Comparison of ENCODE assay signal across 8 mouse cellular contexts in the genomic region with DNA sequence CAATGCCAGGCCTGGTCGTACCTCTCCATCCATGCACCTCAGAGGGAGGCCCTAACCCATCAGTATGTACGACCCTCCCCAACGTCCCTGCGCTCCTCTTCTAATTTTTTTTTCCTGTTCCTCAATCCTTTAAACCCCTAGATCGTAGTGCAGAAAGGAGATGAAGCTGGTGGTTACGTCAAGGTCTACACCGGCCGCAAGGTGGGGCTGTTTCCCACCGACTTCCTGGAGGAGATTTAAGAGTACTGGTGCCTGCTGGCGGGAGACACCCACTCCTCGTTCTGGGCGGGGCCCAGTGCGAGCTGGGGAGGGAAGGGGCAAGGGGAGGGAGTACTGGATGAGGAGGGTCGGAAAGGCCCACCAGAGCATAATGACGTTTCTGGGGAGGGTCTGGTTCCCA. TPM values are rescaled to one million over a fixed set of nuclear protein-coding genes. Genes with fewer than 3 reads are reported as not detected.
DNase-seq lines count a peak whose midpoint lies in the region; ATAC-seq and TF ChIP-seq lines count a peak whose summit lies in the region.

No protein-coding gene starts in this region.

- H3K4me3 ChIP-seq in MEL (ENCODE audit: control insufficient read depth in 1 of 2, insufficient read depth in 1 of 2, low read depth in 2 of 2, low read length in 2 of 2) = peak overlapping the region; percentile 18 to 27; a peak in 2 of 4 replicates
- H3K4me3 ChIP-seq in forebrain, postnatal 0 days (ENCODE audit: low read depth, low read length) = no peak overlapping the region
- 0 out of 2 replicates have a peak overlapping the region, but pooled peaks have one; percentile 25 for H3K4me3 ChIP-seq in hindbrain, embryonic 14.5 days (replicated peaks; ENCODE audit: low read length)

- H3K27me3 ChIP-seq in MEL (ENCODE audit: control insufficient read depth in 1 of 2, insufficient read depth in 2 of 2, low read length in 2 of 2) = no peaks in the 10 kb centered on the region
- H3K27me3 ChIP-seq in forebrain, postnatal 0 days (ENCODE audit: insufficient read depth, low read length) = no peaks in the 10 kb centered on the region
- no peaks in the 10 kb centered on the region; the same call in 1 of the 2 replicates for H3K27me3 ChIP-seq in hindbrain, embryonic 14.5 days (ENCODE audit: control insufficient read depth, insufficient read depth, low read length)

- H3K36me3 ChIP-seq in MEL (ENCODE audit: control insufficient read depth in 1 of 2, insufficient read depth in 2 of 2, low read length in 2 of 2) = no peaks in the 10 kb centered on the region; a peak in 1 of 4 replicates
- H3K36me3 ChIP-seq in forebrain, postnatal 0 days (ENCODE audit: insufficient read depth) = peaks cover 3% of the 10 kb centered on the region
- 0 out of 2 replicates have a peak, but pooled peaks cover 9% of the 10 kb centered on the region for H3K36me3 ChIP-seq in hindbrain, embryonic 14.5 days (replicated peaks; ENCODE audit: control insufficient read depth, insufficient read depth)

- TF ChIP-seq EP300 in MEL (IDR thresholded peaks at IDR 0.05; ENCODE audit: low read depth in 1 of 2, low read length in 2 of 2) = no peak

- 4% methylated on average over 15 of the region's 15 CpGs for WGBS in forebrain, postnatal 0 days
- WGBS in hindbrain, embryonic 14.5 days = 3% methylated on average over 15 of the region's 15 CpGs

- H3K79me2 ChIP-seq in MEL (ENCODE audit: control insufficient read depth, insufficient read depth, low read length, poor library complexity) = no peaks in the 10 kb centered on the region; the same call in 1 of the 2 replicates

- no peak for TF ChIP-seq POLR2A in MEL (IDR thresholded peaks at IDR 0.05; ENCODE audit: control insufficient read depth in 1 of 2, insufficient read depth in 1 of 2, low read depth in 1 of 2, low read length in 2 of 2, poor library complexity in 1 of 2)

- TF ChIP-seq CTCF in MEL (IDR thresholded peaks at IDR 0.05 in 2 of 3, conservative IDR thresholded peaks at IDR 0.05 in 1 of 3; ENCODE audit: control insufficient read depth in 1 of 3, insufficient read depth in 1 of 3, low read depth in 2 of 3, low read length in 3 of 3, poor library complexity in 1 of 3, severe bottlenecking in 1 of 3) = peak; percentile 68 to 95 (median 91)
- TF ChIP-seq CTCF in forebrain, postnatal 0 days (IDR thresholded peaks at IDR 0.05; ENCODE audit: low read depth) = peak; percentile 79

- H3K4me1 ChIP-seq in MEL (ENCODE audit: control insufficient read depth in 1 of 2, insufficient read depth in 2 of 2, low read length in 2 of 2) = peaks cover 0 to 8% of the 10 kb centered on the region in 2 experiments; a peak in 2 of 4 replicates
- H3K4me1 ChIP-seq in forebrain, postnatal 0 days (ENCODE audit: insufficient read depth) = peaks cover 30% of the 10 kb centered on the region
- peaks cover 43% of the 10 kb centered on the region for H3K4me1 ChIP-seq in hindbrain, embryonic 14.5 days (replicated peaks; ENCODE audit: control insufficient read depth, insufficient read depth, low read length)

- H3K4me2 ChIP-seq in forebrain, postnatal 0 days (ENCODE audit: low read depth) = peak overlapping the region; percentile 83
- peak overlapping the region; percentile 75 for H3K4me2 ChIP-seq in hindbrain, embryonic 14.5 days (replicated peaks)

- peak; percentile 92 for DNase-seq in MEL (ENCODE audit: low read depth, low spot score)
- DNase-seq in cerebellum, adult 11-12 months = peak; percentile 87
- DNase-seq in forebrain, postnatal 0 days = peak; percentile 81
- peak; percentile 80 for DNase-seq in hindbrain, embryonic 14.5 days (ENCODE audit: low spot score)
- DNase-seq in left cerebral cortex, adult 11 months (ENCODE audit: low spot score) = peak; percentile 65
- peak; percentile 73 for DNase-seq in lung, postnatal 25 days (ENCODE audit: low spot score)
- DNase-seq in right cerebral cortex, adult 18-20 months = peak; percentile 76
- peak; percentile 59 for DNase-seq in yolk sac, embryonic 10.5 days (ENCODE audit: low spot score)

- no peaks in the 10 kb centered on the region for H3K9me3 ChIP-seq in MEL (replicated peaks; ENCODE audit: insufficient read depth, low read length)
- no peaks in the 10 kb centered on the region for H3K9me3 ChIP-seq in forebrain, postnatal 0 days (ENCODE audit: low read length)
- no peaks in the 10 kb centered on the region for H3K9me3 ChIP-seq in hindbrain, embryonic 14.5 days (ENCODE audit: control insufficient read depth, low read length)

- H3K9ac ChIP-seq in MEL (ENCODE audit: control insufficient read depth, low read depth, low read length, poor library complexity, severe bottlenecking) = no peak overlapping the region
- no peak overlapping the region for H3K9ac ChIP-seq in forebrain, postnatal 0 days
- H3K9ac ChIP-seq in hindbrain, embryonic 14.5 days = 0 out of 2 replicates have a peak overlapping the region, but pooled peaks have one; percentile 24

- TF ChIP-seq RAD21 in MEL (IDR thresholded peaks at IDR 0.05; ENCODE audit: low read depth, low read length) = peak; percentile 82

- no peak overlapping the region for H3K27ac ChIP-seq in MEL (ENCODE audit: control insufficient read depth, low read depth, low read length)
- H3K27ac ChIP-seq in forebrain, postnatal 0 days (ENCODE audit: low read depth, low read length) = no peak overlapping the region
- peak overlapping the region; percentile 97 for H3K27ac ChIP-seq in hindbrain, embryonic 14.5 days

- no peak for ATAC-seq in forebrain, postnatal 0 days
- ATAC-seq in hindbrain, embryonic 14.5 days (ENCODE audit: low FRiP score) = no peak

TF ChIP-seq in MEL, 35 proteins besides CTCF, POLR2A, EP300 and RAD21:
- peak; percentile 8; the same call in 1 of the 2 replicates for TF ChIP-seq MXI1 (IDR thresholded peaks at IDR 0.05; ENCODE audit: low read depth, low read length)
- no peak for TF ChIP-seq UBTF (IDR thresholded peaks at IDR 0.05; ENCODE audit: borderline replicate concordance, insufficient read depth, low read depth, low read length)
- peak; percentile 76 for TF ChIP-seq SMC3 (IDR thresholded peaks at IDR 0.05; ENCODE audit: low read depth, low read length)
- no peak for TF ChIP-seq ZNF384 (IDR thresholded peaks at IDR 0.05; ENCODE audit: low read depth, low read length)
- TF ChIP-seq TBP (IDR thresholded peaks at IDR 0.05; ENCODE audit: low read depth, low read length) = no peak
- no peak for TF ChIP-seq ZKSCAN1 (IDR thresholded peaks at IDR 0.05; ENCODE audit: low read depth, low read length)
- TF ChIP-seq ZC3H11A (IDR thresholded peaks at IDR 0.05; ENCODE audit: low read depth, low read length) = peak; percentile 72
- no peak for TF ChIP-seq USF1 (IDR thresholded peaks at IDR 0.05; ENCODE audit: low read depth, low read length)
- TF ChIP-seq NELFE (IDR thresholded peaks at IDR 0.05; ENCODE audit: low read depth, low read length) = no peak
- TF ChIP-seq E2F4 (IDR thresholded peaks at IDR 0.05; ENCODE audit: borderline replicate concordance, low read depth, low read length) = no peak
- no peak for TF ChIP-seq MAFK (IDR thresholded peaks at IDR 0.05; ENCODE audit: borderline replicate concordance, low read depth, low read length)
- TF ChIP-seq ELF1 (IDR thresholded peaks at IDR 0.05; ENCODE audit: low read depth, low read length) = peak; percentile 66
- TF ChIP-seq MAZ (IDR thresholded peaks at IDR 0.05; ENCODE audit: low read depth, low read length) = peak; percentile 55; the same call in 1 of the 2 replicates
- TF ChIP-seq CHD1 (IDR thresholded peaks at IDR 0.05; ENCODE audit: low read depth, low read length) = no peak
- no peak for TF ChIP-seq BHLHE40 (IDR thresholded peaks at IDR 0.05; ENCODE audit: borderline replicate concordance, low read depth, low read length)
- no peak for TF ChIP-seq MAX (IDR thresholded peaks at IDR 0.05; ENCODE audit: low read length)
- no peak for TF ChIP-seq POLR2AphosphoS5 (IDR thresholded peaks at IDR 0.05; ENCODE audit: borderline replicate concordance, low read depth, low read length)
- no peak for TF ChIP-seq ZMIZ1 (IDR thresholded peaks at IDR 0.05; ENCODE audit: low read depth, low read length)
- no peak for TF ChIP-seq RCOR1 (IDR thresholded peaks at IDR 0.05; ENCODE audit: low read depth, low read length)
TF ChIP-seq in MEL: peak in this region for 5.

RNA-seq across cellular contexts. Expression of a gene that starts 6.5 kb away (rescaled TPM):
- total RNA-seq in MEL (2012; rRNA removed) = 21.8 and 28.6 TPM in 2 replicates
- 10 to 100 TPM in 1 of 2 experiments, not detected in 1; 26.6 TPM for polyA plus RNA-seq in MEL (2012; ENCODE audit: insufficient read depth in 1 of 2, insufficient read length in 2 of 2, low read depth in 1 of 2, low replicate concordance in 2 of 2, missing spikeins in 1 of 2)
- total RNA-seq in forebrain, postnatal 0 days (2014; rRNA removed) = 4.9 and 15.5 TPM in 2 replicates
- polyA plus RNA-seq in forebrain, postnatal 0 days (2015; fragmentation: Nextera tagmentation; extraction: Ambion mirVana) = 15.2 and 15.5 TPM in 2 replicates
- polyA plus RNA-seq in hindbrain, embryonic 14.5 days (2014; fragmentation: Nextera tagmentation; extraction: Ambion mirVana) = 12.7 and 18.0 TPM in 2 replicates

RNA-seq across cellular contexts. Expression of a gene that starts 6.8 kb away (rescaled TPM):
- not detected in 2 replicates for total RNA-seq in MEL (2012; rRNA removed)
- under 1 TPM in 1 of 2 experiments, not detected in 1; 0.25 TPM for polyA plus RNA-seq in MEL (2012; ENCODE audit: insufficient read depth in 1 of 2, insufficient read length in 2 of 2, low read depth in 1 of 2, low replicate concordance in 2 of 2, missing spikeins in 1 of 2)
- total RNA-seq in forebrain, postnatal 0 days (2014; rRNA removed) = 0.85 and 1.7 TPM in 2 replicates
- polyA plus RNA-seq in forebrain, postnatal 0 days (2015; fragmentation: Nextera tagmentation; extraction: Ambion mirVana) = 0.20 and 0.50 TPM in 2 replicates
- 0.60 TPM in 1 of 2 replicates, not detected in the other for polyA plus RNA-seq in hindbrain, embryonic 14.5 days (2014; fragmentation: Nextera tagmentation; extraction: Ambion mirVana)

RNA-seq across cellular contexts. Expression of a gene that starts 14.0 kb away (rescaled TPM):
- 242 and 383 TPM in 2 replicates for total RNA-seq in MEL (2012; rRNA removed)
- polyA plus RNA-seq in MEL (2012; ENCODE audit: insufficient read depth in 1 of 2, insufficient read length in 2 of 2, low read depth in 1 of 2, low replicate concordance in 2 of 2, missing spikeins in 1 of 2) = 100 to 1,000 TPM; 263 to 582 TPM
- total RNA-seq in forebrain, postnatal 0 days (2014; rRNA removed) = 31.5 and 43.8 TPM in 2 replicates
- polyA plus RNA-seq in forebrain, postnatal 0 days (2015; fragmentation: Nextera tagmentation; extraction: Ambion mirVana) = 39.0 and 39.9 TPM in 2 replicates
- 45.6 and 47.4 TPM in 2 replicates for polyA plus RNA-seq in hindbrain, embryonic 14.5 days (2014; fragmentation: Nextera tagmentation; extraction: Ambion mirVana)

RNA-seq across cellular contexts. Expression of a gene that starts 26.1 kb away (rescaled TPM):
- not detected in 2 replicates for total RNA-seq in MEL (2012; rRNA removed)
- under 1 TPM in 1 of 2 experiments, not detected in 1; 0.24 TPM for polyA plus RNA-seq in MEL (2012; ENCODE audit: insufficient read depth in 1 of 2, insufficient read length in 2 of 2, low read depth in 1 of 2, low replicate concordance in 2 of 2, missing spikeins in 1 of 2)
- 2.1 and 2.2 TPM in 2 replicates for total RNA-seq in forebrain, postnatal 0 days (2014; rRNA removed)
- 19.9 and 22.6 TPM in 2 replicates for polyA plus RNA-seq in forebrain, postnatal 0 days (2015; fragmentation: Nextera tagmentation; extraction: Ambion mirVana)
- 94.1 and 105 TPM in 2 replicates for polyA plus RNA-seq in hindbrain, embryonic 14.5 days (2014; fragmentation: Nextera tagmentation; extraction: Ambion mirVana)
